Mouse (Mus musculus) layer of hippocampus, adult 9-10 months (tissue): ENCODE measurements at regions not wholly inside any gene's neighbourhood (a gene's known extent, or its start where the extent isn't known, plus 50 kb on each side); places are given as distances from the start of the nearest gene placed in this dataset.

ENCODE experiments used
- DNase-seq: peaks from one replicate; pipeline ENCODE4 v3.0.0; 2022; ENCODE audit warnings: low spot score

DNA sequence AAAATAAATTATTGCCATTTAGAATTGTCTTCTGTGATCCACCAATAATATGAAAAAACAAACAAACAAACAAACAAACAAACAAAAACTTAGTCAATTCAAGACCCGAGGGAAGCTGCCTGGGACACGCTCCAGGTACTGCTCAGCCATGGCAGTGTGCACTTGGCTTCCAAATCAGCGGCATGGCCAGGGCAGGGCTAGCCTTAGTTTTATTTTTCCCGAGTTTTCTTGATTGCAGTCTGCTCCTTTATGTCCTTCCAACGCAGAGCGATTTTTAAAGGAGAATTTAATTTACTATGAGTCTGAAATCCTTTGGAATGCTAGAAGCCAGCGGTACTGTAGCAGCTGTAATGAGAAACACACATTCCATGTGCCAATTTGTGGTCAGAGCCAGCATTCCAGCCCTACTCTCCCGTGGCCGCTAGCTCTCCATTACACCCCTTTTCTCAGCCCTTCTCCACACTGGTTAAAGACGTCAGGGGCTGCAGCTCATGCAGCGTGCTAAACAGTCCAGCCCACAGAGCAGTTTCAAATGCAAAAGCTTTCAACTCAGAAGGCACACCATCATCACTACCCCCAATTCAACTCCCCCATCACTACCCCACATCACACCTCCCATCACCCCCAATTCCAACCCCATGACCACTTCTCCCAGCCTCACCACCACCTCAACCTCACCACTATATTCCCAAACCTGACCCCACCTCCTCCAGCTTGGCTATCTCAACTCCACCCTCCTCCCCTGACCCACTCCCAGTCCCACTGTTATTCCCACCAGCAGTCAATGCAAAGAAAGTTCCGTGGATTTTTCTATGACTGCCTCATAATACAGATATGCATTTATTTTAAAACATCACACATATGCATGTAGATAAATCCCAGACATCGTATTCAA lies 187.9 kb upstream of the Gas1 start:
- DNase-seq, result no peak

DNA sequence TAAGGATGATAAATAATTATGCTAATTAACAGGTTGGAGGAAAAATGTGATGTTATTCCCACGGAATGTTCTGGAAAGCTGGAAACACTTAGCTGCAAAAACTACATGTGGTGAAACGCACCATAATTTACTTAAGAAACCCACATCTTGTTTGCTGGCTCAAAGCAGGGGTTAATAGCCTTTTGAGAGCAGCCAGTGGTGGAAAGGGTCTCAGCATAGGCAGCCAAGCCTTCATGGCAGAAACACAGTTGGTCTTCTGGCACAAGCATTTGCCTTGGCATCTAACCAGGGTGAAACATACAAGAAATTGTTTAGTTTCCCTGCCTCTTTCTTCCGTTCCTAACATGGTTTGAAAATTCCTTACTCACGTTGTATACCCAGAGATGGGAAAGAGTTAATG lies 192.1 kb upstream of the Gas1 start:
- DNase-seq, result no peak

DNA sequence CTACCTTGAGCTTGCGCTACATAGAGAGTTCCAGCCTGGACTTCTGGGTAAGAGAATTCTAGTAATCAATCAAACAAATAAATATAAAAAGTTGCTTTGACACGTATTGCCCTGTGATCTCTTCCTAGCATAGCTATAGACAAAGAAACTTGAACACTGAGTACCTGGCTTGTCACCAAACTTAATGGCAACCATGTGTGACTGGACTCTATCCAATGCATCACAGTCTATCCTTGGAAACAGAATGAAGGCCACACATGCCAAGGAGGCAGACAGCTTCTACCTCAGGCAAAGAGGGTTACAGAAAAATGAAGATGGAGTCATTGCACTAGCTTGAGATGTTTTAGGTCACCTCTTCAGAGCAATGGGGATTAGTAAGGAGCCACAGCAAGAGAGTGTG lies 194.5 kb upstream of the Gas1 start:
- DNase-seq, result no peak

DNA sequence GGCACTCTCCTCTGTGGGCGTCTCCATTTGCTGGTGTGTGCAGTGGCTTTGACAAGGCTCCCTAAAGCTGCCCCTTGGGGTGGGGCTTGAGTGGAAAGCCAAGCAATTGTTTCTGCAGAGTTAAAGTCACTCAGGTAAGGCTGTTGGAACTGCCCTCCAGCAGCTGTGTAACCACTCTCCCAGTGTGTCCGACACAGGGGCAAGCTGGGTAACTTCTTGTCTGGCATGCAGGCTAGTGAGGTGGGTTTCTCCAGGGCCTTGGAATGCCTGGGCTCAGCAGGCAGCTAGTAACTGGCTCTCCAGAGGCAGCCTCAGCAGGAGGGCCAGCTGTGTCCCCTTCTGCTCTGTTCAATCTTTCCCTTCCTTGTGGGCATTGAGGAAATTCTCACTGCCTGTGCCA lies 199.5 kb upstream of the Gas1 start:
- no peak for DNase-seq

DNA sequence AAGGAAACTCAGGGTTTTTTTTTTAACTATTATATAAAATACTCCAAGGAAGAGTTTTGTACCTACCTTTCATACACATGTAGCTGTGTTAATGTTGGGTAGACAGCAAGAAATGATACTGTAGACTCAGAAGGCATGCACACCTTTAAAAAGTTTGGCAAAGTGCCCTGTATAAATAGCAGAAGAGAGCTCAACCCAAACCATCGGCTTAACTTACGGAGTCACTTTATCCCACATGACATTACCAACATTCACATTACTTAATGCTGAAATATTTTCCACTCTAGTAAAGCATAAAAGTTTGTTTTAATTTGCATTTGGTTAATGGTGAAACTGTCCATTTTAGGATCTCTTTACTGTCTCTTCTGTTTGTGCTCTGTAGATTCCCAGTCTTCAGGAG lies 205.7 kb upstream of the Gas1 start:
- no peak for DNase-seq

DNA sequence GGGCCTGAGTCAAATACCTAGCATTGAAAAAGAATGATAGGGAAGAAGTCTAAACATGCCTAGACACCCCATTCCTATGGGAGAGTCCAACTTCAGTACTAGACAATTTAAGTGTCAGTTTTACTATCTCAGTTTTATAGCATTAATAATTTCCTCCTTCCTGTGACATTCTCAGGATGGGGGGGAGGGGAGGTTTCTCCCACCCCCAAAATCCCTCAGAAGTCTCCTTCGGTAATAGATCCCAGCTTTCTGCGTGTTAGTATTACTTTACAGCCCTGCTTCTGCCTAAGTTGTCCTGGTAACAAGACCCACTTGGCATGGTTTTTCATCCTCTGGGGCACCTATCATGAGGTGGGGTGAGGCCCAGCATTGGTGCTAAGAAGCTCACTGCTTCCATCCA lies 202.9 kb upstream of the Dapk1 start:
- no peak for DNase-seq

DNA sequence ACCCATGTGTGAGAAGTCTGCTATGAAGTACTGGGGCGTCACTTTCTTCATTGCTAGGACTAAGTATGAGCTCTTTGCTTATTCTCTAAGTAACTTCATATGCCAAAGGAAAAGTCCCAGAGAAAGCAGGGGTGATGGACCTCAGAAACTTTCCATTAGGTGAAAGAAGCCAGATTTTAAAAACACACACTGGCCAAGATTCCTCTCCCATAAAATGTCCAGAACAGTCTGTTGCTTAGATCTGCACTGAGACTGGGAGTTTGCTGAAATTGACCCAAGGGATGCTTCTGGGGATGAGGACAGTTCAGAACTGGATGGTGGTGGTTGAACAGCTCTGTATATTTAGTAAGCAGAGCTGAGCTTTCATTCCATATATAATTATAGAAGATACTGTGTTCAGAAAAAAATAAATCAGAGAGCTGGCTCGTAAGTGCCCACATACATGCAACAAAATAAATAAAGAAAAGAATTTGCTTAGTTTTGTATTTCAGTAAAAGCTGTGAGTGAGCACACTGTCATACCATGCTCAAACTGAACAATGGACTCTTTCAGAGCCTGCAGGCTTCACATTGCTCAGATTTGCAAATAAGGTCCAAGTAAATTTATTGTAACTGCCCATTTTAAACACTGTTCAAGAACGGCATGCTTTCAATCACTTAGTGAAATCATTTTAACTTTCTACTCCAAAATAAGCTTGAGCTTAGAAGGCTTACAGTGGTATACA lies 200.8 kb upstream of the Dapk1 start:
- DNase-seq, result no peak

DNA sequence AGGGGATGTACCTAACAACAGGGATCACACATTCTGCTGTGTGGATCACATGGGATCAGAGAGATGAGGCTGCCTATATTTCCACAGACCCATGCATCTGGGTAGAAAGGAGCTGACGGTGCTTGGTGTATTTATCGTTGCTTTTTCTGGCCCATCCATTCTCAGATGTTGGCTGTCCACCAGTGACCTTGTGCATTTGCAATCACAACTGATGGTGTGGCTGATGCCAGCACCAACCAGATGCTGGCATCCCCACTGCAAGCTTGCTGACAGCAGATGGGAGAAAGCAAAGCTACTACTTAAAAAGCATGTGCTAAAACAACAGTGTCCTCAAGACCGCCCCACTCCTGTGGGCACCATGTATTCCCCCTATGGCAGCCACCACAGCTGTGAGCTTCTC lies 198.3 kb upstream of the Dapk1 start:
- no peak for DNase-seq

DNA sequence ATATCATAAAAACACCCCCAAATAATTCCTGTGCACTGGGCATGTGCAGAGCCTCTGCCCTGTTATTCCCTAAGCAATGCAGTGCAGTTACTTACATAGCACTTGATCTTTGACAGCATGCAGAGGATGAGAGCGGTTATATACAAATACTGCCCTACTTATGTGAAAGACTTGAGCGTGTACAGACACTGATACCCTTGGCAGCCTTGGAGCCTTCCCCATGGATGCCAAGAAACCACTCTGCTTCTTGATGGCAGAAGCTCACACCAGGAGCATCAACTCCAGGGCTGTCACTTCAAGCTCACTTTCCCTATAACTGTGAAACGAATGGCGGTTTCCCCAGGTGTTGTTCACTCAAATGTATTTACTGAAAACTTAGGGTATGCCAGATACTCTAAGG lies 194.4 kb upstream of the Dapk1 start:
- no peak for DNase-seq

DNA sequence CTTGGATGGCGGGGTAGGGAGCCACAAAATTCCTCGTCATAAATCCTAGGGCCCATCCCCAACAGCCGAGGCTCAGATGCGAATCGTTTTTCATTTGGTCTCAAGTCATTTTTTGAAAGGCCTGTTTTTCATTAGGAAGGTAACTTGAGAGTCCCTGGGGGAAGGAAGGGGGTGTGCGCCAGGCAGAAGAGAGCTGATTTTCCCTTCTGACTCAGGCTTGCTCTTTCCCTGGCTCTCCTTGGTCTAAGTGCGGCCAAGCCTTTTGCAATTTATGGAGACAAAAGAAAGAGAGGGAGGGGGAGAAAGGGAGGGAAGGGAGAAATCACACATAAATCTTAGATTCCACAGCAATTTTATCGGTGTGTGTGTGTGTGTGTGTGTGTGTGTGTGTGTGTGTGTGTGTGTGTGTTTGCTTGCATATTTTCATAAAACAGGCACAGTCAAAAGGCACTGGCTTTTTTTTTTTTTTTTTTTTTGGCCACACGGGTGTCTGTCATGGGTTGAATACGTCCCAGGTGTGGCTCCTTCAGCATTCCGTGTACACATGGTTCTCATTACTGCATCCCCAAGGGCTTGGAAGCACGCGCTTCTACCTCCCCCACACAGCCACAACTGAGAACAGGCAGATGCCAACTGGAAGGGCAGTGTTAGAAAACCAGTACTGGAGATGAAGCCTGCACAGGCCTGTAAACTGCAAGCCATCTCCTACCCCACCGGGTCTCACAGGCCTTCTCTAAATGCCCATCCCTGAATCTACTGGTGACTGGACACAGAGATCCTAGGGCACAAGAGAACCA lies 191.8 kb upstream of the Dapk1 start:
- no peak for DNase-seq

DNA sequence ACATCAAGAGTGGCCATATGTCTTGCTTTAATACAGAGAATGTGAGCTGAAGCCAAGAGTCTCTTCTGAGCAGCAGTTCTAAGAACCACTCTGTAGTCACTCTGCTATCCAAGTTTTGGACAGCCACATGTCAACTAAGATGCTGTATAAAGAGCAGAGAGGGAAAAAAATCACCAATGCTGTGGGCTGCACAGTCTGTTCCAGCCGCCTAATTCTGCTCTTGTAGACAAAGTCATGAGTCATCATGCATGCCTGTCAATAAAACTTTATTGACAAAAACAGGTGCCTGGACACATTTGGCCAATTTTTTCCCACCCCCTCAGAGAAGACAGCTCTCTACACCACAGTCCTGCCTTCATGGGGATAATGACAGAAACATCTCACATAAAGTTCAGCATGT lies 185.7 kb upstream of the Dapk1 start:
- DNase-seq, result no peak

DNA sequence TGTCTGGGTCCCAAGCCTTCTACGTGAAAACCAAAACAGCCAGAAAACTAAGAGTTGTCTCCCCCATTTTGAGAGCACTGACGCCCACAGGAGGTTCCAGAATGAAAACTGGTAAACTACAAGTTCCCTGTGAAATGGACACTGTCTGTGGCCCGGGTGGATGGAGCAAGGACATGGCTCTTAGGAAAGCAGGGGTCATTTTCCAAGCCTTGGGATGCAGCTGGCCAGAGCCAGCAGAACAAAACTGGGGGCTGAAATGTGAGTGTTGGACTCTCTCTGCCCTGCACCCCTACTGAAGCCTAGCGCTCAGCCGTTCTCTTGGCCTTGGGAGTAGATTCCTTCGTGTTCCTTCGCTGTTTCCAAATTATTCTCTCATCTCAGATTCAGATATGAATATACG lies 184.7 kb upstream of the Dapk1 start:
- no peak for DNase-seq

DNA sequence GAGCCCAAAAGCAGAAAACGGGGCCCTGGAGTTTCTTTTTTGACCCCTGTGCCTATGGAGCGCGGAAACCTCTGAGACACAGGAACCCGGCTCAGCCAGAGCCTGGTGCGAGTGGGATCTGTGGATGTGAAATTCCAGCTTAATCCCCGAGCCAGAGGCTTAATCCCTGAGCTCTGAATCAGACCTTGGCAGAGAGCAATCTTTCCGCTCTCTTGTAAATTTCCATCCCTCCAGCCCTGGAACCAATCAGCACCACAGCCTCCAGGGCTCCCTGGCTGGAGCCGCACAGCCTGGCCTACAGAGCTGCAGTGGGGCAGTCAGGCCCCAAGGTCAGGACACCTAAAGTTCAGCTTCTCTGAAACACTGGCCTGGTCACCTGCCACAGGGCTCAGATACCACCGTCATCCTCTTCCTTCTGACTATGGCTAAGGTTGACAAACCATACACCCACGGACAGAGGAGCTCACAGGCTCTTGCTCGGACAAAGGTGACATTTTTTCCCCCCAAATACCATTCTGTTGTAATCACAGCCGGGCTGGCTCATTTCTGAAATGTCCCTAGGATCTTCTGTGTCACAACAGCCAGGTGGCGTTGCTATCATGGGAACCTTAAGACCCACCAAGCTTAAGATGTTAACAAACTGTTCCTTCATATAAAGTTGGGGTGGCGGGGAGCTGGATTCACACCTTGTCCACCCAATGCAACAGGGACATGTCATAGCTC lies 184.2 kb upstream of the Dapk1 start:
- DNase-seq, result no peak

DNA sequence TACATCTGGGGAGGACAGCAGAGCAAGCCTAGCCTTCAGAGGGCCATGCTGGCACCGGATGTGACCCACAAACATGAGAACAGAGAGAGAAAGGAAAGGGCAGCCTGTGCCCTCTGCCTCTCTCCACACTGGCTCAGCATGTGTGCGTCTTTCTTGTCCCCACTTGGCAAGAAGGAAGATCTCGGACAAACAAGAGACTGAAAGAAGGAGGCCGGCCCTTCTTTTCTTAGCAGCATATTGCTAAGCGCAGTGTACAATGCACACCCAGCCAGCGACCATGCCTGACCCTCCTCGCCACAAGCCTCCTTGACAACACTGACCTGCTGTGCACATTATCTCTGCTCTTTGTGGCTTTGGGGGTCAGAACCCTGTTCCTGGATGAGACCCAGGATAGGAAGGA lies 181.4 kb upstream of the Dapk1 start:
- no peak for DNase-seq

DNA sequence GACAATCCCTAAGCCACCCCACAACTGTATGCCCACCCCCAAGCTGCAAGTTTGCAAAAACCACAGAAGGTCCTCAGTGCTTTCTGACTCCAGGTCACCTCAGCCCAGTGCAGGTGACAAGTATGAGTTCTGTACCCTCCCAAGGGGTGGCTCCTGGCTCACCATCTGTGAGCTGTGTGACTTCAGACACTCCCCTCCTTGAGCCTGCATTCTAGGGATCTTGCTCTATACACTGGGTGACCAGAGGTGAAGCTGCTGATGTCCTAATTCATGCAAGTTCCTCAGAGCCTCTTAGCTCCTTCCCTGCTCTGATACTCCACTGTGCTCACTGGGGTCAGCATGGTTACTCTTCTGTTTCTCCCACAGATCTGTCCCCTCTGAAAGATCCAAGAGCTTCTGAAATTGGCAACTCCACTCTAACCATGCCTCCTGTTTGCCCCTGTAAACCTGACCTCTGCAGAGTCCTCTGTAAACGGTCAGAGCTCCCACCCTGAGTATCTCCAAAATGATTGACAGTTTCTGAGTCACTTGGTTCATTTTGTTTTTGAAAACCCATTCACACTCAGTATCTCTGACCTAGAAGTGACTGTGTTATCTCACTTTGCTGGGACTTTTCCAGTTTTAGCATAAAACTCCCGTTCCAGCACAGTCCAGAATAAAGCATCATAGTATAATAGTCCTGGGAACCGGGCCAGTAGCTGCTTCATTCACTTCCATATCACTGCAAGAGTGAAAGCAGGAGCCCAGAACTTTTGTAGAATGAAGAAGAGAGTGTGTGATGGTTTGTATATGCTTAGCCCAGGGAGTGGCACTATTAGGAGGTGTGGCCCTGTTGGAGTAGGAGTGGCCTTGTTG lies 180.7 kb upstream of the Dapk1 start:
- no peak for DNase-seq

DNA sequence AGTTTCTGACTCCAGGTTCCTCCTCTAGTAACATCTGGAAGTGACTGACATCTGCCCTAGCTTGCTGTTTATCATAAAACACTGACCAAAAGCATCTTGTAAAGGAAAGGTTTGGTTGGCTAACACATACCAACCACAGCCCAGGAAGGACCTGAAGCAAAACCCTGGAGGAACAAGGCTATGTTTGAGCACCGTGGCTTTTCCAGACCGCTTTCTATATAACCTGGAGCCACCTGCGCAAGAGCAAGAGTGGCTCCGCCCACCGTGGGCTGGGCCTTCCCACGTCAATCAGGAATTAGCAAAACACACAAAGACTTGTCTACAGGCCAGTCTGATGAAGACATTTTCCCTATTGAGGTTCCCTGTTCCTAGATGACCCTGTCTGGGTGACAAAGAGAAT lies 177.5 kb upstream of the Dapk1 start:
- DNase-seq, result no peak

DNA sequence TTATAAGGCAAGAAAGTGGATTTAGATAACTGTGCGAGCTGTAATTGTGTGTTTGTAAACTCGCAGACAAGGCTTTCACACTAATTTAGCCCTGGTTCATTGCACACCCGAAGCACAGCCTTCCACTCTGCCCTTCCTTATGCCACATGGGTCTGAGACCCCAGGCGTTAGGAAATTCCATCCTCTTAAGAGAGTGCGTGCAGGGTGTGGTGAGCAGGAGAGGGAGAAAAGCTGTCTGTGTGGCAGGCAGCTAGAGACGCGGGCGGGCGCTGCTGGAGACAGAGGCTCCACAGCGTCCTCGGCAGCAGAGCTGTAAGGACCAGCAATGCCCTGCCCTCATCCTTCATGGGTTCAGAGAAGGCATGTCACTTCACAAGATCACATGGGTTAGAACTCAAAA lies 176.6 kb upstream of the Dapk1 start:
- DNase-seq, result no peak

DNA sequence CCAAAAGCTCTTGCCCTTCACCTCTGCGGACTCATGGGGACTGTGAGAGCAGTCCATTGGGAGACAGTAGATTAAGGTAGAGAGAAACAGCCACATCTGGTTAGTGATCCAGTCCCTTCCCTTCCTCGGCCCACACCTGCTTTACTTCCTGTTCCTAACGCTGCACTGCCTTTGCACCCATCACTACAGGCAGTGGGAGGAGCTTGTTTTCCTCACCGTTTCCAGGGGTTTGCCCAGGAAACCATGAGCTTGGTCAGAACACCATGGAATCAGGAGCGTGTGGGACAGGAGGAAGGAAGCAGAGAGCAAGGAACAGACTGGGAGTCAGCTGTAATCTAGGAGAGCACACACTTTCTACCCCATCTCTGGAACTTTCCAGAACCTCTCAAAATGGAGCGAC lies 176.2 kb upstream of the Dapk1 start:
- DNase-seq, result no peak

DNA sequence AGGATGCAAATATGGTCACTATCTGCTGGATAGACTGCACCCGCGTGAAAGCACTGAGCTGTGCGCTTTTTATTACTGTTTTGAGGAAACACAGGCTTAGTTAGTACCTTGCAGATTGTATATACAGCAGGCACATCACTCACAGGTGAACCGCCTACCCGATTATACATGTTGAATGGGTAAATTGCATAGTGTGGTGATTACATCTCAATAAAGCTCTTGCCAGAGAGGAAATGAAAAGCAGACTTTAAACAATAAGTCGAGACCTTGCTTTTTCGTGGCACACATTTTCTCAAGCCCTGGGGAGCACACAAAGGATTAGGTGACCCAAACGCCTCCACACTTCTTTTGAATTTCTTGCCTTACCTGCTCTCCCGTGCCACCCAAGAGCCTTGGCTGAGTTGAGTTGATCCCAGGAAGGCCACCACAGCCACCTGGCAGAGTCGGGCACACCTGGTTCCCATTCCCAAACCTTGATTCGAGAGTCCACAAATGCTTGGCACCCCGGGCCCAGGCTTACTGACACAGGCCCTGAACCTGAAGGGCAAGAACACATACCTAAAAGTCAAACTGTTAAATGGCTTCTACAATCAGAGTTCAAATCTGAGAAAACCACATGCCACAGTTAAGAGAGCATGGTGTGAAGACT lies 175.4 kb upstream of the Dapk1 start:
- DNase-seq, result no peak

DNA sequence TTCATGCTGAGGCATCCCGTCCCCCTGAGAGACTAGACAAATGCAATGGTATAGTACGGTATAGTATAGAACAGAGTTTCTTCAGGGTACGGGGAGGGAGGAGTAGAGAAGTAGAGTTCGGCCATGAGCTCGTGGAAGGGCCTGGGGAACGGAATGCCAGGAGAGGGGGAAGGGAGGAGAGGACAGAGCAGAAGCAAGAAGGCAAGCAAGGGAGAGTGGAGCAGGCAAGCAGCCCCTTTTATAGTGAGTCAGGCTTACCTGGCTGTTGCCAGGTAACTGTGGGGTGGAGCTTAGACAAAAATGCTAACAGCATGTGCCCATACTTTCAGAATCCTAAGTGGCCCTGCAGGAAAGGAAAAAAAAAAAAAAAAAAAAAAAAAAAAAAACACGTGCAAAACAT lies 174.7 kb upstream of the Dapk1 start:
- no peak for DNase-seq
